Mouse (Mus musculus): ENCODE results near the gene Kcnab2.

The Kcnab2 gene

GRCm38 (mm10) chr4:152392192-152392591, 85.5 kb downstream of the Kcnab2 start:
- no peak for DNase-seq (ENCODE audit: low read depth, low spot score)

DNA sequence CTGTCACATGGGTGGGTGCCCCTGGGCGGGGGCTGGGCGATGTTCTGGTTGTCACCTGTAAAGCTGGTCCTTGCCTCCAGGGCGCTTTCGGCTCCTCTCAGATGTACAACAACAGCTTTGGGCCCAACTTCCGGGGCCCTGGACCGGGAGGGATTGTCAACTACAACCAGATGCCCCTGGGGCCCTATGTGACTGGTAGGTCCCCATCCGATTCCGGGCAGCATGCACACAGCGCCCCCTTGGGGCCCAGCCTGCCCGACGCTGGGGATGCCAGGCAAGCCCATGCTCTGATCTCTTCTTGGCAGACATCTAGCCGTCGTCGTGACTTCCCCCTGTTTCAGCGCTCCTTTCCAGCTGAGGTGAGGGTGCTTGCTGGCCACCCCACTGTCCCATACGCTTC, 92.0 kb downstream of the Kcnab2 start:
- DNase-seq (ENCODE audit: low read depth, low spot score): no peak

DNA sequence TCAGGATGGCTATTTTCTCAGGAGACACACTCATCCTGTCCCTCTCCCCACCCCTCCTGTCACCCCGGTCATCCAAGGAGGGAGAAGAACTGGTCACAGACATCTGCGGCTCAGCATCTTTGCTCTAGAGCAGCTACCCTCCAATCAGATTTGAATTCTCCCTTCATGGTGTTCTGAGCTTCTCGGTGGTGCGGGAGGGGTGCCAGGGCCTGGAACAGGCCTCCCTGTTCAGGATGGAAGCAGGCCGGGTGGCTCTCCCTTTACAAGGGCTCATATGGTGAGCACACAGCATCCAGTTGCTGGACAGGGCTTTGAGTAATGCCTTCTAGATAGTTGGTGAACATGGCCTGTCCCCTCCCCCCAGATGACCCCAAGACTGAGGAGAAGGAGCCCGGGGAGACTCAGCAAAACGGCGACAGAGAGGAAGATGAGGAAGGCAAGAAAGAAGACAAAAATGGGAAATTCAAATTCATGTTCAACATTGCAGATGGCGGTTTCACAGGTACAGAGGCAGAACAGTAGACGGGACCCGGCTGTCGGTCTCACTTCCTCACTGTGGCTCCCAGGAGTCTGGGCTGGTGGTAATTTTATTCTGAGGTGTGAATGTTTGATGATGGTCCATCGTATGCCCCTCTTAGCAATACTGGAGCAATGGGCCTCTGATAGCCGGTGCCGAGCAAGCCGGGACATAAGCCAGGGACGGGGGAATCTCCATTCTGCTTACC, 95.0 kb downstream of the Kcnab2 start:
- no peak for DNase-seq (ENCODE audit: low read depth, low spot score)

GRCm38 (mm10) chr4:152365228-152365627, 112.4 kb downstream of the Kcnab2 start:
- DNase-seq (ENCODE audit: low read depth, low spot score): no peak

DNA sequence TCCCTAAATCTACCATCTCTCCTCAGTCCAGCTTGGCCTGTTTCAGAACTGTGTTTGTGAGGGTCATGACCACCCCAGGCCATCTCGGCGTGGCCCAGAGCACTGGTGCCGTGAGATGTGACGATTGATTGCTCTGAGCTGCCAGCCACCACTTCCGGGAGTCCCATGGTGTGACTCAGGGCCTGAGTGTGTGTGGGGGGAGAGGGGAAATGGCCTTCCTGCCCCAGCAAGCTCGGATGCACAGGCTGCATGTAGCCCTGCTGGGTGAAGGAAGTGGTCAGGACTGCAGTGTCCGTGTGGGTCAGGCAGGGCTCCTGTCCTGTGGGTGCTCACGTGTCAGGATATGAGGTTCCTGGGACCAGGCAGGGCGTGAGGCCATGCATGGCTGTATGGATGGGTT, 115.5 kb downstream of the Kcnab2 start:
- no peak for DNase-seq (ENCODE audit: low read depth, low spot score)

- DNase-seq (ENCODE audit: low read depth, low spot score): no peak
Observed at GRCm38 (mm10) chr4:152360855-152361254, 116.8 kb downstream of the Kcnab2 start.

GRCm38 (mm10) chr4:152359700-152360099, 118.0 kb downstream of the Kcnab2 start:
- DNase-seq (ENCODE audit: low read depth, low spot score): no peak

DNA sequence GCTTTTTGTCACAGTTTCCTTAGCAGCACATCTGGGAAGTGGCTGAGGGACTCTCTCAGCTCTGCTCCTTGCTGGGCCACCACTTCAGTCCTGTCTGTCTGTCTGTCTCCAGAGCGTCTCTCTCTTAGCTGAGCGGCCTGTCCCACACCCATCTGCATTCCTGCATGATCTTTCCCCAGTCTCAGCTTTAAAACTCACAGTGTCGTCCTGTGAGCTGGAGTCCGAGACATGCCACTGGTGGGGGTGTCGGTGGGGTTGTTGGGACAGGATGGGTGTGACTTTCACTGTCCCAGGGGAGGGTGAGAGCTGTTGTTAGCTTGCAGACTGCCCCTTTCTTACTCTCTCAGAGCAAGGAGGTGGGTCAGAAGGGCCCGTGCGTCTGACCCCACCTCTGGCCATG, 122.0 kb downstream of the Kcnab2 start:
- DNase-seq (ENCODE audit: low read depth, low spot score): no peak

GRCm38 (mm10) chr4:152353886-152354637, 123.6 kb downstream of the Kcnab2 start:
- DNase-seq (ENCODE audit: low read depth, low spot score): no peak

DNA sequence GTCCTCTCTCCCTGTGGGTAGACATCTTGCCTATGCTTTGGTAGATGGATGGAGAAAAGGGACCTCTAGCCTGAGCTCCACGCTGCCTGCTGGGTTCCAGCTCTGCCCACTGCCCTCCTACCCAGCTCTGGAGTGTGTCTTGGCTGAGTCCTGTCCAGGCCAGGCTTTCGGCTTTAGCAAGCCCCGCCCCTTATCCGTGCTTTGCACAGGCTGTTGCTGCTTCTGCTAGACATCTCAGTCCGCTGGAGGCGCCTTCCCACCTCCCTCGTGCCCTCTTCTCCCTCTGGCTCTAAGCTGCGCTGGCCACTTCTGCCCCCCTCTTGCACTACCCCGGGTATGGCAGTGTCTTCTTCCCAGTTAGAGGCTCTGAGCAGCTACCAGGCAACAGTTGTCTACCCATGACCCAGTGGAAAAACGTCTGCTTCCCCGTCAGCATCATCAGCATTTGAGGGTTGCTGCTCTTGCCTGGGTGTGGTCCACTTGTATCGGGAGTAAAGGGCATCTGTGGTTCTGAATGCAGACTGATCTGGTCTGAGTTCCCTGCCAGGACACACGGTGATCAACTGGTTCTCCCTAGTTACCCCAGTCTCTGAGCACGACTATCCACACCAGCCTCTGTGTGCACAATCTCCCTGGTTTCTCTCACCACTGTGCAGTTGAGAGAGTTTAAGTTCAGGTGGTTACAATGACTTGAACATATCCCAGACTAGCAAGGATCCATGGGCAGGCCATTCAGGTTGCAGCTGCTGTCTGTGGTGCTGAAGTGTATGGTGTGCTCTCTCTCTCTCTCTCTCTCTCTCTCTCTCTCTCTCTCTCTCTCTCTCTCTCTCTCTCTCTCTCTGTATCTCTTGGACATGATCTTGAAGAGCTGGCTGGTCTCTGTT, 126.0 kb downstream of the Kcnab2 start:
- DNase-seq (ENCODE audit: low read depth, low spot score): no peak

DNA sequence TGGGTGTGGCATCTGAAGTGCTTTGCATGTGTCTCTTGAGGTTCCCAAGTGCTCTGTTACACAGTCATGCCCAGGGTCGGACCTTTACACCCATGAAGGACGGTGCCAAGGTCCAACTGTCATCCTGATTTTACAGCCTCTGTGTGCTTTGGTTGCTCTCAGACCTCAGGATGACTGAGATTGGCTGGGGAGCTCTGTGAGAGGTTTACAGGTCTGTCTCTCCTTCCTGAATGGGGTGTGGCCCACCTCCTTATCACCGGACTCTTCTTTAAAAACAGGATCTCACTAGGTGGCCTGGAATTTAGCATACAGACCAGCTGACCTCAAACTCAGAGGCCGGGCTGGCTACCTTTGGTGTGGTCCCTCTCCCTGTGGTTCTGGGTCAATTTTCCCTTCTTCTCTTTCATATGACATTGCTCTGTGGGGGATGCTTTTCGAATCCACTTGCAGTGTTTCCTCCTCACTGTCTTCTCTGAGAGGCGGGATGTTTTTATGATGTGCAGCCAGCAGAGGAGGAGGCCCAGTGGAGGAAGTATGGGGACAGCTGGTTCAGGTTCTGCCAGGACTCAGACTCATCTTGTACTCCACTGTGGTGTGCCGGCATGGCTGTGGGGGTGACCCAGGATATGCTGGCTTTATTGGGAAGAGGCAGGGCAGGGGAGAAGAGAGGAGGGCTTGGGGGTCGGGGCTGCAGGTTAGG, 126.8 kb downstream of the Kcnab2 start:
- no peak for DNase-seq (ENCODE audit: low read depth, low spot score)

- DNase-seq (ENCODE audit: low read depth, low spot score): no peak
Observed at GRCm38 (mm10) chr4:152349837-152350381, 127.8 kb downstream of the Kcnab2 start.

GRCm38 (mm10) chr4:152345120-152345889, 132.4 kb downstream of the Kcnab2 start:
- peak; percentile 74 for DNase-seq (ENCODE audit: low read depth, low spot score)

GRCm38 (mm10) chr4:152344651-152345050, 133.0 kb downstream of the Kcnab2 start:
- no peak for DNase-seq (ENCODE audit: low read depth, low spot score)

DNA sequence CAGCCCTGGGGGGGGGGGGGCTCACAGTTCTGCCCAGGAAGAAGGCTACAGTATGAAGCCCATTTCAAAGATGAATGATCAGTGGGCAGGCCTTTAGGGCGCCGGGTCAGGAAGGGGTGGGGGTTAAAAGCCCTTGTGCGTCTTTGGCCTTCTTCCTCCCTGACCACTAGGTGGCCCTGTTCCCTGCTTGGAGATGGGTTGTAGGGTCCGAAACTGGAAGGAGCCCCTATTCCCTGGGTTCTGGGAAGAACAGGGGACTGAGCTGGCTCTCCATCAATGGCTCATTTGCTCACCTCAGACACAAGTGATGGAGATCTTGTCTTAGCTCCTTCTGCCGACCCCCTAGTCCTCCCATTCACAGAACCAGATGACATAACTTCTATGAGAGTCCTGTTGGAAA, 134.4 kb downstream of the Kcnab2 start:
- DNase-seq (ENCODE audit: low read depth, low spot score): no peak
